Mouse (Mus musculus): ENCODE results near the gene Cacna1d. TPM values are rescaled to one million over a fixed set of nuclear protein-coding genes. Genes with fewer than 3 reads are reported as not detected.

Cacna1d gene
- polyA plus RNA-seq, 1 experiment from 2014 or later = 7.2 TPM

- Histone ChIP-seq H3K4me3 (ENCODE audit: low read depth, low read length) (no peak overlapping the region), H3K9ac (ENCODE audit: low read length) (no peak overlapping the region), H3K36me3 (ENCODE audit: control insufficient read depth, insufficient read depth, low read length) (no peaks in the 10 kb centered on the region), H3K4me2 (ENCODE audit: low read length) (no peak overlapping the region), H3K27ac (ENCODE audit: low read depth) (no peak overlapping the region), H3K9me3 (ENCODE audit: control insufficient read depth, low read length) (0 out of 2 replicates have a peak, but pooled peaks cover 2% of the 10 kb centered on the region), H3K4me1 (replicated peaks; ENCODE audit: control insufficient read depth, insufficient read depth, low read length) (no peaks in the 10 kb centered on the region), H3K27me3 (replicated peaks; ENCODE audit: control insufficient read depth, insufficient read depth, low read length) (no peaks in the 10 kb centered on the region)
- 68% methylated on average over 1 of the region's 1 CpGs for WGBS
- DNase-seq (ENCODE audit: low spot score) (no peak), ATAC-seq (replicated peaks; ENCODE audit: low FRiP score, low TSS enrichment, low read depth) (no peak)
Measured at GRCm38 (mm10) chr14:30378306-30378705, 112.9 kb downstream of the Cacna1d start.

GRCm38 (mm10) chr14:30372878-30373277, 118.4 kb downstream of the Cacna1d start:
- no peak overlapping the region for H3K4me3 ChIP-seq (ENCODE audit: low read depth, low read length)
- H3K4me1 ChIP-seq (replicated peaks; ENCODE audit: control insufficient read depth, insufficient read depth, low read length) = no peaks in the 10 kb centered on the region
- no peak overlapping the region for H3K27ac ChIP-seq (ENCODE audit: low read depth)
- 23% methylated on average over 1 of the region's 1 CpGs for WGBS
- H3K4me2 ChIP-seq (ENCODE audit: low read length) = no peak overlapping the region
- H3K27me3 ChIP-seq (replicated peaks; ENCODE audit: control insufficient read depth, insufficient read depth, low read length) = no peaks in the 10 kb centered on the region
- H3K36me3 ChIP-seq (ENCODE audit: control insufficient read depth, insufficient read depth, low read length) = no peaks in the 10 kb centered on the region
- 0 out of 2 replicates have a peak, but pooled peaks cover 2% of the 10 kb centered on the region for H3K9me3 ChIP-seq (ENCODE audit: control insufficient read depth, low read length)
- ATAC-seq (replicated peaks; ENCODE audit: low FRiP score, low TSS enrichment, low read depth) = no peak
- no peak overlapping the region for H3K9ac ChIP-seq (ENCODE audit: low read length)
- no peak for DNase-seq (ENCODE audit: low spot score)

GRCm38 (mm10) chr14:30371070-30371469, 120.2 kb downstream of the Cacna1d start:
- DNase-seq (ENCODE audit: low spot score) (no peak), ATAC-seq (replicated peaks; ENCODE audit: low FRiP score, low TSS enrichment, low read depth) (no peak)
- no peak overlapping the region for H3K4me3 ChIP-seq (ENCODE audit: low read depth, low read length)
- no peak overlapping the region for H3K4me2 ChIP-seq (ENCODE audit: low read length)
- no peaks in the 10 kb centered on the region for H3K27me3 ChIP-seq (replicated peaks; ENCODE audit: control insufficient read depth, insufficient read depth, low read length)
- H3K9me3 ChIP-seq (ENCODE audit: control insufficient read depth, low read length) = 0 out of 2 replicates have a peak, but pooled peaks cover 2% of the 10 kb centered on the region
- H3K36me3 ChIP-seq (ENCODE audit: control insufficient read depth, insufficient read depth, low read length) = no peaks in the 10 kb centered on the region
- H3K4me1 ChIP-seq (replicated peaks; ENCODE audit: control insufficient read depth, insufficient read depth, low read length) = no peaks in the 10 kb centered on the region
- H3K27ac ChIP-seq (ENCODE audit: low read depth) = no peak overlapping the region
- 66% methylated on average over 2 of the region's 2 CpGs for WGBS
- H3K9ac ChIP-seq (ENCODE audit: low read length) = no peak overlapping the region

GRCm38 (mm10) chr14:30367074-30367473, 124.2 kb downstream of the Cacna1d start:
- Histone ChIP-seq H3K9me3 (ENCODE audit: control insufficient read depth, low read length) (no peaks in the 10 kb centered on the region), H3K27ac (ENCODE audit: low read depth) (no peak overlapping the region), H3K4me1 (replicated peaks; ENCODE audit: control insufficient read depth, insufficient read depth, low read length) (0 out of 2 replicates have a peak, but pooled peaks cover 1% of the 10 kb centered on the region), H3K27me3 (replicated peaks; ENCODE audit: control insufficient read depth, insufficient read depth, low read length) (no peaks in the 10 kb centered on the region), H3K4me2 (ENCODE audit: low read length) (no peak overlapping the region), H3K36me3 (ENCODE audit: control insufficient read depth, insufficient read depth, low read length) (no peaks in the 10 kb centered on the region), H3K9ac (ENCODE audit: low read length) (no peak overlapping the region), H3K4me3 (ENCODE audit: low read depth, low read length) (no peak overlapping the region)
- no peak for ATAC-seq (replicated peaks; ENCODE audit: low FRiP score, low TSS enrichment, low read depth)
- DNase-seq (ENCODE audit: low spot score) = peak; percentile 33
- 78% methylated on average over 4 of the region's 4 CpGs for WGBS

GRCm38 (mm10) chr14:30365866-30366265, 125.4 kb downstream of the Cacna1d start:
- WGBS = 79% methylated on average over 5 of the region's 5 CpGs
- no peaks in the 10 kb centered on the region for H3K36me3 ChIP-seq (ENCODE audit: control insufficient read depth, insufficient read depth, low read length)
- H3K4me1 ChIP-seq (replicated peaks; ENCODE audit: control insufficient read depth, insufficient read depth, low read length) = peaks cover 6% of the 10 kb centered on the region; the same call in 1 of the 2 replicates
- H3K9ac ChIP-seq (ENCODE audit: low read length) = no peak overlapping the region
- H3K27ac ChIP-seq (ENCODE audit: low read depth) = no peak overlapping the region
- no peak overlapping the region for H3K4me3 ChIP-seq (ENCODE audit: low read depth, low read length)
- DNase-seq (ENCODE audit: low spot score) (no peak), ATAC-seq (replicated peaks; ENCODE audit: low FRiP score, low TSS enrichment, low read depth) (no peak)
- H3K9me3 ChIP-seq (ENCODE audit: control insufficient read depth, low read length) = no peaks in the 10 kb centered on the region
- no peaks in the 10 kb centered on the region for H3K27me3 ChIP-seq (replicated peaks; ENCODE audit: control insufficient read depth, insufficient read depth, low read length)
- no peak overlapping the region for H3K4me2 ChIP-seq (ENCODE audit: low read length)

- H3K4me2 ChIP-seq (ENCODE audit: low read length) = no peak overlapping the region
- DNase-seq (ENCODE audit: low spot score) = peak; percentile 31
- no peak for ATAC-seq (replicated peaks; ENCODE audit: low FRiP score, low TSS enrichment, low read depth)
- H3K9me3 ChIP-seq (ENCODE audit: control insufficient read depth, low read length) = no peaks in the 10 kb centered on the region
- H3K9ac ChIP-seq (ENCODE audit: low read length) = no peak overlapping the region
- peaks cover 13% of the 10 kb centered on the region; the same call in 1 of the 2 replicates for H3K4me1 ChIP-seq (replicated peaks; ENCODE audit: control insufficient read depth, insufficient read depth, low read length)
- 67% methylated on average over 3 of the region's 3 CpGs for WGBS
- no peaks in the 10 kb centered on the region for H3K36me3 ChIP-seq (ENCODE audit: control insufficient read depth, insufficient read depth, low read length)
- H3K4me3 ChIP-seq (ENCODE audit: low read depth, low read length) = no peak overlapping the region
- H3K27me3 ChIP-seq (replicated peaks; ENCODE audit: control insufficient read depth, insufficient read depth, low read length) = no peaks in the 10 kb centered on the region
- H3K27ac ChIP-seq (ENCODE audit: low read depth) = no peak overlapping the region
Measured at GRCm38 (mm10) chr14:30363487-30364167, 127.6 kb downstream of the Cacna1d start.

- no peak overlapping the region for H3K27ac ChIP-seq (ENCODE audit: low read depth)
- H3K4me2 ChIP-seq (ENCODE audit: low read length) = no peak overlapping the region
Measured at GRCm38 (mm10) chr14:30362370-30362769, 128.9 kb downstream of the Cacna1d start.

GRCm38 (mm10) chr14:30360478-30360877, 130.8 kb downstream of the Cacna1d start:
- H3K27me3 ChIP-seq (replicated peaks; ENCODE audit: control insufficient read depth, insufficient read depth, low read length) = peaks cover 2% of the 10 kb centered on the region; the same call in 1 of the 2 replicates
- ATAC-seq (replicated peaks; ENCODE audit: low FRiP score, low TSS enrichment, low read depth) = 0 out of 2 replicates have a peak, but pooled peaks have one; percentile 15
- H3K27ac ChIP-seq (ENCODE audit: low read depth) = no peak overlapping the region
- DNase-seq (ENCODE audit: low spot score) = peak; percentile 27
- no peak overlapping the region for H3K9ac ChIP-seq (ENCODE audit: low read length)
- H3K4me3 ChIP-seq (ENCODE audit: low read depth, low read length) = no peak overlapping the region
- peaks cover 13% of the 10 kb centered on the region; the same call in 1 of the 2 replicates for H3K4me1 ChIP-seq (replicated peaks; ENCODE audit: control insufficient read depth, insufficient read depth, low read length)
- 63% methylated on average over 4 of the region's 4 CpGs for WGBS
- H3K4me2 ChIP-seq (ENCODE audit: low read length) = no peak overlapping the region
- H3K9me3 ChIP-seq (ENCODE audit: control insufficient read depth, low read length) = no peaks in the 10 kb centered on the region
- no peaks in the 10 kb centered on the region for H3K36me3 ChIP-seq (ENCODE audit: control insufficient read depth, insufficient read depth, low read length)

More at GRCm38 (mm10) chr14:30362370-30362769, 128.9 kb downstream of the Cacna1d start:
- no peak overlapping the region for H3K4me3 ChIP-seq (ENCODE audit: low read depth, low read length)
- 80% methylated on average over 4 of the region's 4 CpGs for WGBS
- H3K27me3 ChIP-seq (replicated peaks; ENCODE audit: control insufficient read depth, insufficient read depth, low read length) = no peaks in the 10 kb centered on the region
- H3K9ac ChIP-seq (ENCODE audit: low read length) = no peak overlapping the region
- peak; percentile 49 for DNase-seq (ENCODE audit: low spot score)
- no peak for ATAC-seq (replicated peaks; ENCODE audit: low FRiP score, low TSS enrichment, low read depth)
- H3K9me3 ChIP-seq (ENCODE audit: control insufficient read depth, low read length) = no peaks in the 10 kb centered on the region
- H3K36me3 ChIP-seq (ENCODE audit: control insufficient read depth, insufficient read depth, low read length) = no peaks in the 10 kb centered on the region
- peaks cover 13% of the 10 kb centered on the region; the same call in 1 of the 2 replicates for H3K4me1 ChIP-seq (replicated peaks; ENCODE audit: control insufficient read depth, insufficient read depth, low read length)

- no peak for ATAC-seq (replicated peaks; ENCODE audit: low FRiP score, low TSS enrichment, low read depth)
- DNase-seq (ENCODE audit: low spot score) = peak; percentile 47
- Histone ChIP-seq H3K4me3 (ENCODE audit: low read depth, low read length) (no peak overlapping the region), H3K4me2 (ENCODE audit: low read length) (no peak overlapping the region), H3K27me3 (replicated peaks; ENCODE audit: control insufficient read depth, insufficient read depth, low read length) (peaks cover 4% of the 10 kb centered on the region; the same call in 1 of the 2 replicates), H3K4me1 (replicated peaks; ENCODE audit: control insufficient read depth, insufficient read depth, low read length) (peaks cover 13% of the 10 kb centered on the region; the same call in 1 of the 2 replicates), H3K36me3 (ENCODE audit: control insufficient read depth, insufficient read depth, low read length) (no peaks in the 10 kb centered on the region), H3K9me3 (ENCODE audit: control insufficient read depth, low read length) (no peaks in the 10 kb centered on the region), H3K9ac (ENCODE audit: low read length) (no peak overlapping the region), H3K27ac (ENCODE audit: low read depth) (no peak overlapping the region)
- WGBS = 72% methylated on average over 6 of the region's 6 CpGs
Measured at GRCm38 (mm10) chr14:30360004-30360403, 131.3 kb downstream of the Cacna1d start.
